Mouse (Mus musculus): ENCODE measurements around the gene Psph. TPM values are rescaled to one million over a fixed set of nuclear protein-coding genes. Genes with fewer than 3 reads are reported as not detected.
"Not testable (repeated sequence)": the region's sequence is repeated elsewhere in the genome, so short reads cannot be mapped to it uniquely, and the experiment has no call there.

Gene Psph
- polyA plus RNA-seq, 1 experiment from 2014 or later, result 31.3 TPM

GRCm38 (mm10) chr5:129778348-129778995, 8.8 kb downstream of the Psph start:
- peak overlapping the region; percentile 38 for H3K4me3 ChIP-seq (replicated peaks; ENCODE audit: low read length)
- H3K4me2 ChIP-seq (replicated peaks), result peak overlapping the region; percentile 81
- no peaks in the 10 kb centered on the region for H3K27me3 ChIP-seq (ENCODE audit: control insufficient read depth, insufficient read depth, low read length)
- peaks cover 6% of the 10 kb centered on the region for H3K4me1 ChIP-seq (replicated peaks; ENCODE audit: control insufficient read depth, insufficient read depth, low read length)
- no peaks in the 10 kb centered on the region for H3K36me3 ChIP-seq (replicated peaks; ENCODE audit: control insufficient read depth, insufficient read depth)
- ATAC-seq (ENCODE audit: low FRiP score) (no peak), DNase-seq (ENCODE audit: low spot score) (no peak)
- H3K27ac ChIP-seq, result no peak overlapping the region
- peak overlapping the region; percentile 60 for H3K9ac ChIP-seq
- H3K9me3 ChIP-seq (ENCODE audit: control insufficient read depth, low read length), result no peaks in the 10 kb centered on the region
- WGBS, result 46% methylated on average over 11 of the region's 11 CpGs

GRCm38 (mm10) chr5:129774661-129775060, 12.6 kb downstream of the Psph start:
- no peak overlapping the region for H3K4me2 ChIP-seq (replicated peaks)
- no peak for DNase-seq (ENCODE audit: low spot score)
- WGBS, result 88% methylated on average over 3 of the region's 3 CpGs
- no peaks in the 10 kb centered on the region for H3K9me3 ChIP-seq (ENCODE audit: control insufficient read depth, low read length)
- H3K27me3 ChIP-seq (ENCODE audit: control insufficient read depth, insufficient read depth, low read length), result no peaks in the 10 kb centered on the region
- H3K36me3 ChIP-seq (replicated peaks; ENCODE audit: control insufficient read depth, insufficient read depth), result peaks cover 8% of the 10 kb centered on the region
- no peak overlapping the region for H3K27ac ChIP-seq
- no peak overlapping the region for H3K4me3 ChIP-seq (replicated peaks; ENCODE audit: low read length)
- H3K9ac ChIP-seq, result no peak overlapping the region
- H3K4me1 ChIP-seq (replicated peaks; ENCODE audit: control insufficient read depth, insufficient read depth, low read length), result peaks cover 5% of the 10 kb centered on the region
- ATAC-seq (ENCODE audit: low FRiP score), result no peak

- H3K4me3 ChIP-seq (replicated peaks; ENCODE audit: low read length); DNase-seq (ENCODE audit: low spot score); H3K9me3 ChIP-seq (ENCODE audit: control insufficient read depth, low read length); H3K4me1 ChIP-seq (replicated peaks; ENCODE audit: control insufficient read depth, insufficient read depth, low read length); H3K27me3 ChIP-seq (ENCODE audit: control insufficient read depth, insufficient read depth, low read length); H3K9ac ChIP-seq; ATAC-seq (ENCODE audit: low FRiP score); H3K27ac ChIP-seq; H3K4me2 ChIP-seq (replicated peaks): not testable (repeated sequence)
- WGBS, result 89% methylated on average over 4 of the region's 4 CpGs
- peaks cover 12% of the 10 kb centered on the region for H3K36me3 ChIP-seq (replicated peaks; ENCODE audit: control insufficient read depth, insufficient read depth)
Measured at GRCm38 (mm10) chr5:129773330-129773729, 13.9 kb downstream of the Psph start.

- no peak for ATAC-seq (ENCODE audit: low FRiP score)
- Histone ChIP-seq H3K27me3 (ENCODE audit: control insufficient read depth, insufficient read depth, low read length) (no peaks in the 10 kb centered on the region), H3K9ac (no peak overlapping the region), H3K27ac (no peak overlapping the region), H3K4me1 (replicated peaks; ENCODE audit: control insufficient read depth, insufficient read depth, low read length) (no peaks in the 10 kb centered on the region), H3K36me3 (replicated peaks; ENCODE audit: control insufficient read depth, insufficient read depth) (peaks cover 20% of the 10 kb centered on the region), H3K4me2 (replicated peaks) (no peak overlapping the region), H3K4me3 (replicated peaks; ENCODE audit: low read length) (no peak overlapping the region), H3K9me3 (ENCODE audit: control insufficient read depth, low read length) (no peaks in the 10 kb centered on the region)
- DNase-seq (ENCODE audit: low spot score), result no peak
- WGBS, result 89% methylated on average over 10 of the region's 10 CpGs
Measured at GRCm38 (mm10) chr5:129772433-129772832, 14.8 kb downstream of the Psph start.

GRCm38 (mm10) chr5:129770443-129771355, 16.6 kb downstream of the Psph start:
- no peak overlapping the region for H3K9ac ChIP-seq
- no peak for ATAC-seq (ENCODE audit: low FRiP score)
- WGBS, result 92% methylated on average over 23 of the region's 23 CpGs

GRCm38 (mm10) chr5:129761865-129762540, 25.2 kb downstream of the Psph start:
- H3K27ac ChIP-seq, result peak overlapping the region; percentile 84
- 0 out of 2 replicates have a peak, but pooled peaks cover 7% of the 10 kb centered on the region for H3K4me1 ChIP-seq (replicated peaks; ENCODE audit: control insufficient read depth, insufficient read depth, low read length)
- 45% methylated on average over 18 of the region's 18 CpGs for WGBS
- ATAC-seq (ENCODE audit: low FRiP score) (peak; percentile 89), DNase-seq (ENCODE audit: low spot score) (peak; percentile 49)
- no peaks in the 10 kb centered on the region for H3K27me3 ChIP-seq (ENCODE audit: control insufficient read depth, insufficient read depth, low read length)
- H3K9ac ChIP-seq, result 0 out of 2 replicates have a peak overlapping the region, but pooled peaks have one; percentile 24
- no peak overlapping the region for H3K4me3 ChIP-seq (replicated peaks; ENCODE audit: low read length)
- H3K36me3 ChIP-seq (replicated peaks; ENCODE audit: control insufficient read depth, insufficient read depth), result peaks cover 31% of the 10 kb centered on the region
- H3K4me2 ChIP-seq (replicated peaks), result no peak overlapping the region; the same call in 1 of the 2 replicates
- H3K9me3 ChIP-seq (ENCODE audit: control insufficient read depth, low read length), result no peaks in the 10 kb centered on the region

More at GRCm38 (mm10) chr5:129770443-129771355, 16.6 kb downstream of the Psph start:
- peaks cover 23% of the 10 kb centered on the region for H3K36me3 ChIP-seq (replicated peaks; ENCODE audit: control insufficient read depth, insufficient read depth)
- H3K9me3 ChIP-seq (ENCODE audit: control insufficient read depth, low read length), result no peaks in the 10 kb centered on the region
- DNase-seq (ENCODE audit: low spot score), result no peak
- H3K4me1 ChIP-seq (replicated peaks; ENCODE audit: control insufficient read depth, insufficient read depth, low read length), result no peaks in the 10 kb centered on the region
- H3K27ac ChIP-seq, result no peak overlapping the region
- H3K27me3 ChIP-seq (ENCODE audit: control insufficient read depth, insufficient read depth, low read length), result no peaks in the 10 kb centered on the region
- no peak overlapping the region for H3K4me2 ChIP-seq (replicated peaks)
- no peak overlapping the region for H3K4me3 ChIP-seq (replicated peaks; ENCODE audit: low read length)

- Histone ChIP-seq H3K4me3 (replicated peaks; ENCODE audit: low read length) (no peak overlapping the region), H3K27me3 (ENCODE audit: control insufficient read depth, insufficient read depth, low read length) (no peaks in the 10 kb centered on the region), H3K4me1 (replicated peaks; ENCODE audit: control insufficient read depth, insufficient read depth, low read length) (0 out of 2 replicates have a peak, but pooled peaks cover 7% of the 10 kb centered on the region), H3K9ac (no peak overlapping the region), H3K9me3 (ENCODE audit: control insufficient read depth, low read length) (no peaks in the 10 kb centered on the region), H3K36me3 (replicated peaks; ENCODE audit: control insufficient read depth, insufficient read depth) (peaks cover 44% of the 10 kb centered on the region), H3K4me2 (replicated peaks) (no peak overlapping the region), H3K27ac (no peak overlapping the region)
- ATAC-seq (ENCODE audit: low FRiP score) (no peak), DNase-seq (ENCODE audit: low spot score) (no peak)
- 92% methylated on average over 13 of the region's 13 CpGs for WGBS
Measured at GRCm38 (mm10) chr5:129759929-129760480, 27.2 kb downstream of the Psph start.

GRCm38 (mm10) chr5:129756886-129757285, 30.4 kb downstream of the Psph start:
- peaks cover 61% of the 10 kb centered on the region for H3K36me3 ChIP-seq (replicated peaks; ENCODE audit: control insufficient read depth, insufficient read depth)
- 0 out of 2 replicates have a peak, but pooled peaks cover 5% of the 10 kb centered on the region for H3K4me1 ChIP-seq (replicated peaks; ENCODE audit: control insufficient read depth, insufficient read depth, low read length)
- H3K9ac ChIP-seq, result no peak overlapping the region
- DNase-seq (ENCODE audit: low spot score) (no peak), ATAC-seq (ENCODE audit: low FRiP score) (no peak)
- WGBS, result 96% methylated on average over 20 of the region's 20 CpGs
- no peak overlapping the region for H3K4me2 ChIP-seq (replicated peaks)
- H3K27ac ChIP-seq, result no peak overlapping the region
- H3K4me3 ChIP-seq (replicated peaks; ENCODE audit: low read length), result no peak overlapping the region
- H3K27me3 ChIP-seq (ENCODE audit: control insufficient read depth, insufficient read depth, low read length), result no peaks in the 10 kb centered on the region
- H3K9me3 ChIP-seq (ENCODE audit: control insufficient read depth, low read length), result no peaks in the 10 kb centered on the region
